Mouse (Mus musculus) regulatory T cell (primary cell): ENCODE measurements around the gene Ide.
"Not testable (repeated sequence)": the region's sequence is repeated elsewhere in the genome, so short reads cannot be mapped to it uniquely, and the experiment has no call there.

ENCODE experiments used
- in situ Hi-C: fragments of 300-600 bp; cut with MboI, MseI; formaldehyde crosslinking; loops from one replicate; pipeline ENCODE4 v1.15.1; 2025; ENCODE audit warnings: high pct_unique_total_duplicates

Gene Ide

GRCm38 (mm10) chr19:37269106-37269505, 68.5 kb downstream of the Ide start:
- in situ Hi-C loops, result no loop called here

GRCm38 (mm10) chr19:37265333-37266103, 72.1 kb downstream of the Ide start:
- in situ Hi-C loops, result no loop called here

- in situ Hi-C loops, result no loop called here
These were observed 73.4 kb downstream of the Ide start for GRCm38 (mm10) chr19:37263943-37264897.

GRCm38 (mm10) chr19:37263566-37263942, 74.1 kb downstream of the Ide start:
- in situ Hi-C loops, result no loop called here

- in situ Hi-C loops, result no loop called here
These were observed 75.3 kb downstream of the Ide start for GRCm38 (mm10) chr19:37262389-37262788.

GRCm38 (mm10) chr19:37255321-37255720, 82.3 kb downstream of the Ide start:
- in situ Hi-C loops, result no loop called here

GRCm38 (mm10) chr19:37252104-37252503, 85.5 kb downstream of the Ide start:
- in situ Hi-C loops, result no loop called here

- in situ Hi-C loops, result loop anchor here (5.0 kb wide), 1 partner anchor 429 kb away; no protein-coding TSS in a partner anchor
These were observed 89.5 kb downstream of the Ide start for GRCm38 (mm10) chr19:37248199-37248598.

- in situ Hi-C loops, result loop anchor here (5.0 kb wide), 1 partner anchor 430 kb away; no protein-coding TSS in a partner anchor
These were observed 90.8 kb downstream of the Ide start for GRCm38 (mm10) chr19:37246859-37247258.

- in situ Hi-C loops, result no loop called here
These were observed 94.9 kb downstream of the Ide start for GRCm38 (mm10) chr19:37242707-37243106.

- in situ Hi-C loops, result no loop called here
These were observed 96.5 kb downstream of the Ide start for GRCm38 (mm10) chr19:37241201-37241600.

- in situ Hi-C loops, result loop anchor here (5.0 kb wide), 1 partner anchor 272 kb away; no protein-coding TSS in a partner anchor
These were observed 98.6 kb downstream of the Ide start for GRCm38 (mm10) chr19:37239096-37239495.

- in situ Hi-C loops, result loop anchor here (5.0 kb wide), 1 partner anchor 271 kb away; no protein-coding TSS in a partner anchor
These were observed 99.0 kb downstream of the Ide start for GRCm38 (mm10) chr19:37238651-37239050.

- in situ Hi-C loops, result loop anchor here (5.0 kb wide), 1 partner anchor 271 kb away; no protein-coding TSS in a partner anchor
These were observed 99.8 kb downstream of the Ide start for GRCm38 (mm10) chr19:37237712-37238437.

GRCm38 (mm10) chr19:37237306-37237705, 100.3 kb downstream of the Ide start:
- in situ Hi-C loops, result loop anchor here (5.0 kb wide), 1 partner anchor 270 kb away; no protein-coding TSS in a partner anchor

GRCm38 (mm10) chr19:37235818-37236217, 101.8 kb downstream of the Ide start:
- in situ Hi-C loops, result loop anchor here (5.0 kb wide), 1 partner anchor 269 kb away; no protein-coding TSS in a partner anchor

- in situ Hi-C loops, result no loop called here
These were observed 103.8 kb downstream of the Ide start for GRCm38 (mm10) chr19:37233561-37234539.

GRCm38 (mm10) chr19:37232598-37232997, 105.1 kb downstream of the Ide start:
- in situ Hi-C loops, result not testable (repeated sequence)

- in situ Hi-C loops, result no loop called here
These were observed 112.3 kb downstream of the Ide start for GRCm38 (mm10) chr19:37225197-37225862.
